Mouse (Mus musculus) spleen, postnatal 4 days (tissue): ENCODE measurements at regions not wholly inside any gene's neighbourhood (a gene's known extent, or its start where the extent isn't known, plus 50 kb on each side); places are given as distances from the start of the nearest gene placed in this dataset.

Experiments used
- DNase-seq, 2 experiments: peaks; one replicate each; pipeline ENCODE4 v3.0.0; 2022; ENCODE audit warnings: low spot score in 2 of 2

- DNase-seq = no peak
Observed at GRCm38 (mm10) chr2:117710173-117710813, 367.5 kb upstream of the Rasgrp1 start.

GRCm38 (mm10) chr2:117724066-117724465 lies 381.3 kb upstream of the Rasgrp1 start:
- no peak for DNase-seq

GRCm38 (mm10) chr2:117731253-117731652 lies 380.4 kb upstream of the Thbs1 start:
- DNase-seq = no peak

GRCm38 (mm10) chr2:117742413-117742812 lies 369.3 kb upstream of the Thbs1 start:
- DNase-seq = no peak

- no peak for DNase-seq
Observed at GRCm38 (mm10) chr2:117743901-117744300, 367.8 kb upstream of the Thbs1 start.

GRCm38 (mm10) chr2:117745767-117746166 lies 365.9 kb upstream of the Thbs1 start:
- DNase-seq = no peak

GRCm38 (mm10) chr2:117747136-117747535 lies 364.5 kb upstream of the Thbs1 start:
- DNase-seq = no peak

- no peak for DNase-seq
Observed at GRCm38 (mm10) chr2:117748892-117749291, 362.8 kb upstream of the Thbs1 start.

- DNase-seq = no peak
Observed at GRCm38 (mm10) chr2:117759491-117760013, 352.1 kb upstream of the Thbs1 start.

- no peak for DNase-seq
Observed at GRCm38 (mm10) chr2:117763631-117764030, 348.0 kb upstream of the Thbs1 start.

- no peak for DNase-seq
Observed at GRCm38 (mm10) chr2:117765572-117765971, 346.1 kb upstream of the Thbs1 start.

- no peak for DNase-seq
Observed at GRCm38 (mm10) chr2:117766450-117766849, 345.2 kb upstream of the Thbs1 start.

GRCm38 (mm10) chr2:117769402-117770114 lies 342.1 kb upstream of the Thbs1 start:
- no peak for DNase-seq

- DNase-seq = no peak
Observed at GRCm38 (mm10) chr2:117770115-117770485, 341.6 kb upstream of the Thbs1 start.

- DNase-seq = no peak
Observed at GRCm38 (mm10) chr2:117780287-117780686, 331.4 kb upstream of the Thbs1 start.

- no peak for DNase-seq
Observed at GRCm38 (mm10) chr2:117780816-117781215, 330.9 kb upstream of the Thbs1 start.

GRCm38 (mm10) chr2:117787321-117787720 lies 324.4 kb upstream of the Thbs1 start:
- no peak for DNase-seq

GRCm38 (mm10) chr2:117794285-117794684 lies 317.4 kb upstream of the Thbs1 start:
- no peak for DNase-seq

GRCm38 (mm10) chr2:117801946-117802600 lies 309.6 kb upstream of the Thbs1 start:
- DNase-seq = no peak

- DNase-seq = no peak
Observed at GRCm38 (mm10) chr2:117802686-117803085, 309.0 kb upstream of the Thbs1 start.

- no peak for DNase-seq
Observed at GRCm38 (mm10) chr2:117804686-117805085, 307.0 kb upstream of the Thbs1 start.

- no peak for DNase-seq
Observed at GRCm38 (mm10) chr2:117807121-117807520, 304.6 kb upstream of the Thbs1 start.

GRCm38 (mm10) chr2:117811506-117811905 lies 300.2 kb upstream of the Thbs1 start:
- DNase-seq = no peak
